Mouse (Mus musculus) embryonic facial prominence, embryonic 10.5 days (tissue): ENCODE measurements at regions not wholly inside any gene's neighbourhood (a gene's known extent, or its start where the extent isn't known, plus 50 kb on each side); places are given as distances from the start of the nearest gene placed in this dataset.

Source experiments
- DNase-seq: peaks from one replicate; pipeline ENCODE4 v3.0.0-alpha.2; 2017; ENCODE audit warnings: low spot score
- H3K27ac ChIP-seq: fragments of 300-500 bp; sonication (generic); replicated peaks from 2 replicates; pipeline ENCODE4 v1.5.1; 2016; ENCODE audit warnings: mild to moderate bottlenecking
- H3K27me3 ChIP-seq: fragments of 300-500 bp; sonication (generic); replicated peaks from 2 replicates; pipeline ENCODE4 v1.6.1; 2016; ENCODE audit warnings: low read depth, mild to moderate bottlenecking; ENCODE audit not compliant: poor library complexity, severe bottlenecking
- H3K36me3 ChIP-seq: fragments of 300-500 bp; sonication (generic); replicated peaks from 2 replicates; pipeline ENCODE4 v1.6.1; 2016; ENCODE audit warnings: mild to moderate bottlenecking, moderate library complexity
- H3K4me1 ChIP-seq: fragments of 300-500 bp; sonication (generic); 2 replicates; pipeline ENCODE4 v1.6.1; 2016
- H3K4me3 ChIP-seq: fragments of 300-500 bp; sonication (generic); 2 replicates; pipeline ENCODE4 v1.5.1; 2016; ENCODE audit warnings: mild to moderate bottlenecking, moderate library complexity
- H3K9me3 ChIP-seq: fragments of 300-500 bp; sonication (generic); 2 replicates; pipeline ENCODE4 v1.6.1; 2016; ENCODE audit warnings: mild to moderate bottlenecking
- WGBS: fragments of 180-500 bp; shearing (Covaris S2); methylation state at CpG from one replicate; pipeline ENCODE4 v1.1.7; 2016; 5-methylcytosine and 5-hydroxymethylcytosine counted together

DNA sequence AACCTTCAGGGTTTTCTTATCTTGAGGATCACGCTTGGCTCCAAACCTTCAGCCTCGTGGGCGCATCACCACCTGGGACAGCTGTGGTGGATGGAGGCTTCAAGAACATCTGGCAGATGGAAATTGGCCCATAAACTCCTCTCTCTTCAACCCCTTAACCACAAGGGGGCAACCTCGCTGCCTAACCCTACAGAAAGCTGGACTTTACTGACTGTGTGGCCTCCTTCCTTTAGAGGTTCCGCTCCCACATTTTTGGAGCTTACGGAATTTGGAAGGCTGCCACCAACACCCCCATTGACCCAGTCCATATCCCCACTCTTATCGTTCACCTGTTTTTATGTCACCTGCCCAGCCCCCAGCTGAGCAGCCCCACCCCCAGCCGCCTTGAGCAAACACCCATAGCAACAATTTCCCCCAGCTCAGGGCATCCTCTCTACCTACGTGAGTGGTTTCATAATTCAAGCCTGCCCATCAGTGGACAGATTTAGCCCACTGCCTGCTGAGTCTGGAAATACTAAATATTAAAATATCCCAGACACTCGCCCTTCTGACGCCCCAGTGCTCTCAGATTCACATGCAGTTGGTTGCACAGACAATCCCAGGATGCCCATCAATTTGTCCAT lies 167.0 kb upstream of the Slc22a22 start:
- no peaks in the 10 kb centered on the region for H3K36me3 ChIP-seq
- no peaks in the 10 kb centered on the region for H3K27me3 ChIP-seq
- no peak overlapping the region for H3K27ac ChIP-seq
- H3K9me3 ChIP-seq: no peaks in the 10 kb centered on the region
- H3K4me1 ChIP-seq: peaks cover 5% of the 10 kb centered on the region; the same call in 1 of the 2 replicates
- 63% methylated on average over 11 of the region's 11 CpGs for WGBS
- peak; percentile 38 for DNase-seq
- H3K4me3 ChIP-seq: no peak overlapping the region

DNA sequence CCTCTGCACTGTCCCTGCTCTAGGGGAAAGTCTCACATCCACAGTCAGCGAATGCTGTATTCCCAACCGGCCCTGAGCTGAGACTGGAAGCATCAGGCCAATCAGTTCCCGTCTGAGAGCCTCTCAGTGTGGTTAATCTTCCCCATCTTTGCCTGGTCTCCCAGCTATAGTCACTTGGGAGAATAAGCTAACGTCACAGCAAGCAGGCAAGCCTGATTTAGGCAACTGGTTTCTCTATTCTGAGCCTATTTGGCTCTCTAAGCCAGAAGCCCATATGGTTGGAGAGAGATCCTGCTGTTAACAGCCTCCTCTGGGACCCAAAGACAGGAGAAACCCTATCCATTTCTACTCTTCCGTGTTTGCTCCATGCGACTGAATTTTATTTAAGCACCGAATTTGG lies 161.7 kb upstream of the Slc22a22 start:
- H3K36me3 ChIP-seq: no peaks in the 10 kb centered on the region
- H3K27me3 ChIP-seq: no peaks in the 10 kb centered on the region
- H3K27ac ChIP-seq: no peak overlapping the region
- H3K9me3 ChIP-seq: no peaks in the 10 kb centered on the region
- H3K4me3 ChIP-seq: no peak overlapping the region
- 74% methylated on average over 7 of the region's 7 CpGs for WGBS
- peaks cover 5% of the 10 kb centered on the region; the same call in 1 of the 2 replicates for H3K4me1 ChIP-seq
- no peak for DNase-seq

- Histone ChIP-seq H3K27me3 (no peaks in the 10 kb centered on the region), H3K4me3 (no peak overlapping the region), H3K36me3 (no peaks in the 10 kb centered on the region), H3K4me1 (peaks cover 2% of the 10 kb centered on the region; the same call in 1 of the 2 replicates), H3K27ac (no peak overlapping the region), H3K9me3 (no peaks in the 10 kb centered on the region)
- DNase-seq: no peak
- 83% methylated on average over 3 of the region's 3 CpGs for WGBS
Measured at GRCm38 (mm10) chr15:57633067-57633466, 155.6 kb upstream of the Slc22a22 start.

GRCm38 (mm10) chr15:57632537-57632936 lies 155.1 kb upstream of the Slc22a22 start:
- DNase-seq: no peak
- Histone ChIP-seq H3K4me3 (no peak overlapping the region), H3K4me1 (peaks cover 3% of the 10 kb centered on the region; the same call in 1 of the 2 replicates), H3K27ac (no peak overlapping the region), H3K27me3 (no peaks in the 10 kb centered on the region), H3K36me3 (no peaks in the 10 kb centered on the region), H3K9me3 (no peaks in the 10 kb centered on the region)
- 87% methylated on average over 8 of the region's 8 CpGs for WGBS

DNA sequence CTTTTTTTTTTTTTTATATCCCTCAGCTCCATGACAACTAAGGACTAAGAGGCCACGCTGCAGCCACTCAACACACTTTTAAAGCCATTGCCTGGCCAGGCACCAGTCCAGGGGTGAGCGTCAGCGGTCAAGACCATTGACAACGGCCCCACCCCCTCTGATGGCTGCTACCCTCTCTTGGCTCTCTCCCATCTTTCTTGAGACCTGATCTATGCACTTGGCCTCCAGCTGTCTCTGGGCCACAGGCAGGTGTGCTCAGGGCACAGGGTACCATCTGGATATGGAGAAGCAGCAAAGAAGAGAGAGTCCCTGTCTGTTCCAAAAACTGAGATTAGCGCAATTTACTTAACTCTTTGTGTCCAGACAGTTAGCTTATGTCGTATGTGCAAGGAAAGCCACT lies 141.0 kb upstream of the Slc22a22 start:
- Histone ChIP-seq H3K9me3 (no peaks in the 10 kb centered on the region), H3K4me3 (no peak overlapping the region), H3K36me3 (no peaks in the 10 kb centered on the region), H3K27ac (no peak overlapping the region), H3K4me1 (peaks cover 3% of the 10 kb centered on the region), H3K27me3 (no peaks in the 10 kb centered on the region)
- WGBS: 93% methylated on average over 6 of the region's 6 CpGs
- no peak for DNase-seq

DNA sequence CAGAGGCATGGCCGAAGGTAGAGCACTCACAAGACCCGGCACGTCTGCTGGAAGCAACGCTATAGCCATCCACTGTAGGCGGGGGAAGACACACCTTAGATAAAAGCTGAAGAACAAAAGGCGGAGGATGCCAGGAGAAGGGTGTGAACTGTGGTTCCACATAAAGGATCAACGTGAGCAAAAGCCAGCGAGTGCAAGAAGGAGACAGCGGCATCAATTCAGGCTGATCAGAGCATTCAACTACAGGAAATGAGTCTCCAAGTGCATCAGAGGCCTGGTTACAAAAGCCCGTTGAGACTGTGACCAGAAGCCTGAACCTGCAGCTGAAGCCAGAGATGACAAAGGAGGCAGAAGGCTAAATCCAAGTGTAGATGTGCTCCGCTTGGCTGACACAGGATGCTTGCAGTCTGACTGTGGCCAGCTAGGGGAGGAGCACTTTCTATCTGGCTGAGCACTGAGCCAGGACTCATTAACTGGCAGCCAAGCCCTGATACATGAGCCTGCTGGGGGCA lies 139.5 kb upstream of the Slc22a22 start:
- no peak for DNase-seq
- Histone ChIP-seq H3K4me3 (no peak overlapping the region), H3K9me3 (no peaks in the 10 kb centered on the region), H3K4me1 (peaks cover 3% of the 10 kb centered on the region), H3K27me3 (no peaks in the 10 kb centered on the region), H3K36me3 (no peaks in the 10 kb centered on the region), H3K27ac (no peak overlapping the region)
- WGBS: 77% methylated on average over 11 of the region's 11 CpGs

- no peaks in the 10 kb centered on the region for H3K4me1 ChIP-seq
- no peaks in the 10 kb centered on the region for H3K27me3 ChIP-seq
- WGBS: 95% methylated on average over 2 of the region's 2 CpGs
- H3K36me3 ChIP-seq: no peaks in the 10 kb centered on the region
- no peak for DNase-seq
- H3K4me3 ChIP-seq: no peak overlapping the region
- no peaks in the 10 kb centered on the region for H3K9me3 ChIP-seq
- H3K27ac ChIP-seq: no peak overlapping the region
Measured at GRCm38 (mm10) chr15:57610006-57610405, 132.6 kb upstream of the Slc22a22 start.

DNA sequence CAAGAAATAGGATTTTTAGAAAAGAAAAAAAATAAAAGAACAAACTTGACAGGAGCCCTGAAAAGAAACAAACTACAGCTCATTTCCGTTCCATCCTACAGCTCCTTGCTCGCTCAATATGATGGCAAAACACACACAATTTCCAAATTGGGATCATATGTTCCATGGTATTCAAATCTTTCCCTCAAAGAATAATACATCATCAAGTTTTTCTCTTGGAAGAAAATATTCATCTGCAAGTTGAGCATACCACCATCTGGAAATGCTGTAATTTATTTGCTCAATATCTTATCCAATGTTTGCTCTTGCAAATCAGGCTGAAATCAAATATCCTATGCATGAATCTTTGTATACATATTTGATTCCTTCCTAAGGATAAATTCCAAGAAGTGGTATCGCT lies 131.1 kb upstream of the Slc22a22 start:
- Histone ChIP-seq H3K27me3 (no peaks in the 10 kb centered on the region), H3K4me3 (no peak overlapping the region), H3K36me3 (no peaks in the 10 kb centered on the region), H3K4me1 (no peaks in the 10 kb centered on the region), H3K27ac (no peak overlapping the region), H3K9me3 (no peaks in the 10 kb centered on the region)
- DNase-seq: no peak
- 90% methylated on average over 3 of the region's 3 CpGs for WGBS

GRCm38 (mm10) chr15:57600562-57600961 lies 123.1 kb upstream of the Slc22a22 start:
- H3K4me1 ChIP-seq: no peaks in the 10 kb centered on the region; the same call in 1 of the 2 replicates
- no peaks in the 10 kb centered on the region for H3K27me3 ChIP-seq
- H3K27ac ChIP-seq: no peak overlapping the region
- peak; percentile 66 for DNase-seq
- no peaks in the 10 kb centered on the region for H3K36me3 ChIP-seq
- WGBS: 16% methylated on average over 6 of the region's 6 CpGs
- no peaks in the 10 kb centered on the region for H3K9me3 ChIP-seq
- H3K4me3 ChIP-seq: no peak overlapping the region

- DNase-seq: no peak
- Histone ChIP-seq H3K36me3 (no peaks in the 10 kb centered on the region), H3K4me3 (no peak overlapping the region), H3K9me3 (no peaks in the 10 kb centered on the region), H3K27me3 (no peaks in the 10 kb centered on the region), H3K27ac (no peak overlapping the region), H3K4me1 (peaks cover 27% of the 10 kb centered on the region)
- WGBS: 85% methylated on average over 4 of the region's 4 CpGs
Measured at GRCm38 (mm10) chr15:57593326-57594004, 116.0 kb upstream of the Slc22a22 start.

- no peak overlapping the region for H3K4me3 ChIP-seq
Measured at GRCm38 (mm10) chr15:57590597-57591219, 113.3 kb upstream of the Slc22a22 start.

GRCm38 (mm10) chr15:57589404-57590377 lies 112.3 kb upstream of the Slc22a22 start:
- H3K27ac ChIP-seq: peak overlapping the region; percentile 75
- peaks cover 40% of the 10 kb centered on the region for H3K4me1 ChIP-seq
- H3K36me3 ChIP-seq: no peaks in the 10 kb centered on the region
- no peaks in the 10 kb centered on the region for H3K27me3 ChIP-seq
- 34% methylated on average over 11 of the region's 12 CpGs for WGBS
- H3K9me3 ChIP-seq: no peaks in the 10 kb centered on the region
- DNase-seq: peak; percentile 90
- H3K4me3 ChIP-seq: peak overlapping the region; percentile 21; the same call in 1 of the 2 replicates

More at GRCm38 (mm10) chr15:57590597-57591219, 113.3 kb upstream of the Slc22a22 start:
- H3K27me3 ChIP-seq: no peaks in the 10 kb centered on the region
- peak overlapping the region; percentile 75 for H3K27ac ChIP-seq
- no peaks in the 10 kb centered on the region for H3K9me3 ChIP-seq
- H3K36me3 ChIP-seq: no peaks in the 10 kb centered on the region
- WGBS: 67% methylated on average over 7 of the region's 7 CpGs
- no peak for DNase-seq
- peaks cover 30% of the 10 kb centered on the region for H3K4me1 ChIP-seq
